Mouse (Mus musculus): ENCODE measurements at regions not wholly inside any gene's neighbourhood (a gene's known extent, or its start where the extent isn't known, plus 50 kb on each side); places are given as distances from the start of the nearest gene placed in this dataset.

DNA sequence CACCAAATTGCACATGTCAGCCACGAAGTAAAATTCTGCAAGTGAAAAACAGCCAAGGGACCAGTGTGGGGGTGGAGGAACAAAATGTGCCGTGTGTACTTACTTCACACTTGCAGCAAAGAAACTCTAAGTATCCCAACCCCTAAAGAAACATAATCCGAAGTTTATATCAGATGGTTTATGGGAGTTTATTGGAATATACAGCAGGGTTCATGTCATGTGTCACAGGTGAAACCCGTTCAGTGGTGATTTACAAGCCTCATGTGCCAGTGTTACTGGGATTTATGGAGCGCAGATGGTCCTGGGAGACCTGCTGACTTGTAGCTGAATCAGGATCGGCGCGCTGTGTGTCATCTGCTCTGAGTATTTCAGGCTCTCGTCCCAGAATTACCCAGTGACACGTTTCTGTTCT lies 306.1 kb downstream of the Meis1 start:
- TF ChIP-seq CTCF (IDR thresholded peaks at IDR 0.05; ENCODE audit: extremely low read depth, insufficient read length, insufficient replicate concordance, low read depth, low read length) (no peak), POLR2A (IDR thresholded peaks at IDR 0.05; ENCODE audit: low read depth, low read length) (no peak)
